11 mouse cellular contexts compared by ENCODE assay signal in the genomic region with DNA sequence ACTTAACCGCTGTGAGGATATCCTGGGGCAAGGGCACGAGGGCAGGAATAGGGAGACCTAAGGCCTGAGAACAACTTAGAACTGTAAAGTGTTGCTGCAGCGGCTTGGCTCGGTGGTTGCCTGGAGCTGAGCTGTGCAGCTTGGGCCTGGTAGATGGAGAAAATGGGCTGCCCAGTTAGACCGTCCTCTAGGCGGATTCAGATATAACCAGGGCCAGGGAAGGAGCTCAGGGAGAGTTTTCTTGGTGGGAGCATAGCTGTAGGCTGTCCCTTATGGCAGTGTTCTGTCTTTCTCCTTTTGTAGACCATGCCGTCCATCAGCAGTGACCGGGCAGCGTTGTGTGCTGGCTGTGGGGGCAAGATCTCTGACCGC. TPM values are rescaled to one million over a fixed set of nuclear protein-coding genes. Genes with fewer than 3 reads are reported as not detected.
A peak's percentile ranks its signal among the peaks of the same experiment; 100 is the strongest.
DNase-seq lines count a peak whose midpoint lies in the region; ATAC-seq and TF ChIP-seq lines count a peak whose summit lies in the region.
"Had no signal": no experiment of that assay in that cellular context is flagged by ENCODE, and none has a peak within 500 bp of the region (broad histone marks: within the 10 kb centered on the region; RNA-seq: fewer than 3 reads in every experiment).

No protein-coding gene starts in this region.

- WGBS in embryonic facial prominence, embryonic 13.5 days = 4% methylated on average over 10 of the region's 10 CpGs
- WGBS in hindbrain, embryonic 13.5 days = 2% methylated on average over 9 of the region's 10 CpGs
- 4% methylated on average over 10 of the region's 10 CpGs for WGBS in liver, embryonic 15.5 days (ENCODE audit: insufficient replicate concordance)

- H3K27ac ChIP-seq in embryonic facial prominence, embryonic 13.5 days = no peak overlapping the region
- peak overlapping the region; percentile 83; the same call in 1 of the 2 replicates for H3K27ac ChIP-seq in hindbrain, embryonic 13.5 days
- no peak overlapping the region for H3K27ac ChIP-seq in liver, embryonic 15.5 days (replicated peaks)
- H3K27ac ChIP-seq: gastrocnemius, adult 2 months; stomach, postnatal 0 days had no signal

- no peak for ATAC-seq in embryonic facial prominence, embryonic 13.5 days (ENCODE audit: insufficient number of reproducible peaks, insufficient read depth, low FRiP score, low TSS enrichment, low read depth)
- no peak for ATAC-seq in hindbrain, embryonic 13.5 days (ENCODE audit: low FRiP score)
- ATAC-seq in liver, embryonic 15.5 days (ENCODE audit: insufficient read depth) = no peak
- ATAC-seq: intestine, postnatal 0 days; lung, postnatal 0 days had no signal

- no peak for TF ChIP-seq CTCF in brain, embryonic 14.5 days (IDR thresholded peaks at IDR 0.05; ENCODE audit: borderline replicate concordance, extremely low read depth, insufficient read depth, insufficient read length)

- TF ChIP-seq POLR2A in brain, embryonic 14.5 days (IDR thresholded peaks at IDR 0.05; ENCODE audit: borderline replicate concordance, extremely low read depth, insufficient read depth, insufficient read length, poor library complexity, severe bottlenecking) = no peak

- 0 out of 2 replicates have a peak overlapping the region, but pooled peaks have one; percentile 21 for H3K9ac ChIP-seq in embryonic facial prominence, embryonic 13.5 days
- H3K9ac ChIP-seq in hindbrain, embryonic 13.5 days = peak overlapping the region; percentile 70
- no peak overlapping the region for H3K9ac ChIP-seq in liver, embryonic 15.5 days

- peaks cover 50% of the 10 kb centered on the region for H3K4me1 ChIP-seq in embryonic facial prominence, embryonic 13.5 days
- H3K4me1 ChIP-seq in hindbrain, embryonic 13.5 days (replicated peaks) = peaks cover 53% of the 10 kb centered on the region
- peaks cover 26% of the 10 kb centered on the region for H3K4me1 ChIP-seq in liver, embryonic 15.5 days (replicated peaks)

- no peaks in the 10 kb centered on the region for H3K36me3 ChIP-seq in embryonic facial prominence, embryonic 13.5 days
- H3K36me3 ChIP-seq in hindbrain, embryonic 13.5 days = no peaks in the 10 kb centered on the region
- H3K36me3 ChIP-seq in liver, embryonic 15.5 days (replicated peaks) = no peaks in the 10 kb centered on the region

- peaks cover 98% of the 10 kb centered on the region for H3K27me3 ChIP-seq in embryonic facial prominence, embryonic 13.5 days
- peaks cover 96% of the 10 kb centered on the region for H3K27me3 ChIP-seq in hindbrain, embryonic 13.5 days
- H3K27me3 ChIP-seq in liver, embryonic 15.5 days = peaks cover 100% of the 10 kb centered on the region

- peak overlapping the region; percentile 47 for H3K4me3 ChIP-seq in embryonic facial prominence, embryonic 13.5 days
- H3K4me3 ChIP-seq in hindbrain, embryonic 13.5 days = peak overlapping the region; percentile 44
- peak overlapping the region; percentile 30; the same call in 1 of the 2 replicates for H3K4me3 ChIP-seq in liver, embryonic 15.5 days (replicated peaks)

- peak overlapping the region; percentile 5; the same call in 1 of the 2 replicates for H3K4me2 ChIP-seq in embryonic facial prominence, embryonic 13.5 days
- H3K4me2 ChIP-seq in hindbrain, embryonic 13.5 days = peak overlapping the region; percentile 57
- no peak overlapping the region for H3K4me2 ChIP-seq in liver, embryonic 15.5 days

- peak; percentile 48 for DNase-seq in brain, embryonic 14.5 days (ENCODE audit: low read depth)
- no peak for DNase-seq in yolk sac, embryonic 10.5 days (ENCODE audit: low spot score)
- DNase-seq in thymus, adult 18-20 months = no peak
- DNase-seq in testis, postnatal 10 days (ENCODE audit: low spot score) = no peak
- DNase-seq: gastrocnemius, adult 2 months had no signal

- no peaks in the 10 kb centered on the region for H3K9me3 ChIP-seq in embryonic facial prominence, embryonic 13.5 days
- no peaks in the 10 kb centered on the region for H3K9me3 ChIP-seq in hindbrain, embryonic 13.5 days
- H3K9me3 ChIP-seq in liver, embryonic 15.5 days (replicated peaks) = no peaks in the 10 kb centered on the region

RNA-seq across cellular contexts. Expression of gene Lhx2, which starts 13.9 kb away (rescaled TPM):
- polyA plus RNA-seq in brain, embryonic 14.5 days (2012; rRNA removed) = 160 and 273 TPM in 2 replicates
- polyA plus RNA-seq in embryonic facial prominence, embryonic 13.5 days (2015; fragmentation: Nextera tagmentation; extraction: Ambion mirVana) = 10.0 and 17.8 TPM in 2 replicates
- polyA plus RNA-seq in hindbrain, embryonic 13.5 days (2015; fragmentation: Nextera tagmentation; extraction: Ambion mirVana) = 22.1 and 23.6 TPM in 2 replicates
- 1.5 and 1.9 TPM in 2 replicates for polyA plus RNA-seq in liver, embryonic 15.5 days (2015; fragmentation: Nextera tagmentation; extraction: Ambion mirVana)
- polyA plus RNA-seq: intestine, postnatal 0 days; lung, postnatal 0 days; stomach, postnatal 0 days had no signal
